Mouse (Mus musculus) frontal cortex, postnatal 14 days (tissue): ENCODE measurements around the gene Cga.
"Not testable (repeated sequence)": the region's sequence is repeated elsewhere in the genome, so short reads cannot be mapped to it uniquely, and the experiment has no call there.

Experiments
- DNase-seq, 2 experiments: peaks; one replicate each; pipeline ENCODE4 v3.0.0; 2022; ENCODE audit warnings: low spot score in 2 of 2

The Cga gene

DNA sequence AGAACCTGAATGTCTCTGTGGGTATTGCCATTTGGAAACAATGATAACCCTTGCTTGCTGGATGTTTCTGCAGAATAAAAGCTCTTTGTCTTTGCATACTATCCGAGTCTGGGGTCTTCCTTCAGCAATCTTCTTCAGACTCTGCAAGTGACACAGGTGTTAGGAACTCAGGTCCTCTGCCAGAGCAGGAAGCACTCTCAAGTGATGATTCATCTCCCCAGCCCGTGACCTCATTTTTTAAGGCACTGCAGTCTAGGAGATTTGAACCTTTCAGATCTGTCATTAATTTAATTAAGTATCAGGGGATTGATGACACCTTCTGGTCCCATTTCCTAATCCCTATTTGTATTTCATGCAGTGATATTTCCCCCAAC is 3.8 kb upstream of the Cga start:
- DNase-seq: no peak

DNA sequence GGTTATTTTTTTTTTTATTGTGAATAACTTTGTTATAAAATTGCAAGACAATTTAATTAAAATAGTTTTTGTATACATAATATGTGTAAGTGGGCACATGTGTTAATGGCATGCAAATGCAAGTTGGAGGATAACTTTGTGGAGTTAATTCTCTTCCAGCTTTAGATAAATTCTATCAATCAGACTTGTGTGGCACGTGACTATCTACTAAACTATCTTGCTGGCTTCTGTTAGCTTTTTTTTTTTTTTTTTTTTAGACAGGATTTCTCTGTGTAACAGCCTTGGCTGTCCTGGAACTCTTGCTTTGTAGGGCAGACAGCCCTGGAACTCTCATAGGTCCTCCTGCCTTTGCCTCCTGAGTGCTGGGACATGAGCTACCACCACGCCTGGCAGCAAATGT is 4.9 kb downstream of the Cga start:
- DNase-seq: no peak

DNA sequence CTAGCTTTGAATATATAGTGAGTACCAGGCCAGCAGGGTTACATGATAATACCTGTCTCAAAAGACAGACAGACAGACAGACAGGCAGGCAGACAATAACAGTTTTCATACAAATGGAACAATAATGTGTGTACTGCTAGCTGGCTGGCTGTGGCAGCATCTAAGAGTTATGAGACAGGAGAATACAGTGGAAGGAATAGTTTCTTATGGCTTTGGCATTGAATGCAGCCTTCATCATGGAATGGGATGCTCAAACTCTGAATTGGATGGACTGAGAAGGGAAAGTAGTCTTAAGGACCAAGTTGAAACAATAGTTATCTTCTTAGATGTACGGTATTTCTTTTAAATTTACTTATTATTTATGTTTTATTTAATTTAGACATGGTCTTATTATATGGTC is 5.7 kb downstream of the Cga start:
- DNase-seq: no peak

DNA sequence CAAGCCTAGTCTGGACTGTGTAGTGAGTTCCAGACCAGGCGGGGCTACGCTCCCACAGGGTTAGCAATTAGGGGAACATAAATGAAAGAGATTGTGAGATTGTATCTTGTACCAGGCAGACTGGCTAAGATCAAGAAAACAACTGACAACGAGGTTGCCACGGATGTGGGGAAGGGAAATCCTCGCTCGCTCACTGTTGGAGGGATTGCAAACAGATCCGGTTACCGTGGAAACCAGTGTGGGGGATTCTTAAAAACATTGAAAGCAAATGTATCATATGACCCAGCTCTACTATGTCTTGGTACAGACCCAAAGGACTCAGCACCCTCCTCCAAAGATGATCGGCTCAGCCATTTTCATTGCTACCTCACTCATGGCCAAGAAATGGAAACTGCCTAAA is 6.6 kb downstream of the Cga start:
- peak in 1 of 2 experiments; percentile 16 for DNase-seq

DNA sequence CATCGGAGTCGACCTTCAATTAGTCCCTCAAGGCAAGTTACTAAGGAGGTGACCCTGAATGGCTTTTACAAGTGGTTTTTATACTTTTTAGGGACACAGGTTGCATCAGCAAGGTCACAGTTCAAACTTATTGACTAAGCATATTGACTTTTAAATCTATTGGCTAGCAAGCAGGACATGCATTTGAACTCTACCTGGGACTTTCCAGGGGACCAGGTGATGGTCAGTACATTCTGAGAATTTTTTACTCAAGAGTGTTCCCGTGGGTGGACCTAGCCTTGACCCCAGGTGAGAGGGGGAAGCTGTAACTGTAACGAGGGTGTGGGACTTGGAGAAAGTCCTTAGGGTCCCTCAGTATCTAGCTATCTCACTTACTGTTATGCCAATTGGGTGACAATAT is 7.6 kb downstream of the Cga start:
- no peak for DNase-seq

DNA sequence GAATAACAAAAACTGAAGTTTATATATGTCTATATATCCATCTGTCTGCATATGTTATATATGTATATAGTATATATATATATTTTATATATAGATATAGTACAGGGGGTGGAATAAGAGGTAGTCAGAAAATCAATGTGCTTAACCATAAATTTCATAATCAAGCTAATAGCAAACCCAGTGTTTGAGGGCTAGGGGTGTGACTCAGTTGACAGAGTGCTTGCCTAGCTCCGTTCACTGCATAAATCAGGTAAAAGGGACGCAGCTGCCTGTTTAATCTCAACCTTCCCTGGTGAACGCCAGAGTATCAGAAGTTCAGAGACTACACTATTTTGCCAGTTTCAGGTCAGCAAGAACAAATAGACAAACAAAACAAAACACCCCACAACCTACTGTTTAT is 8.0 kb downstream of the Cga start:
- not testable (repeated sequence) for DNase-seq

DNA sequence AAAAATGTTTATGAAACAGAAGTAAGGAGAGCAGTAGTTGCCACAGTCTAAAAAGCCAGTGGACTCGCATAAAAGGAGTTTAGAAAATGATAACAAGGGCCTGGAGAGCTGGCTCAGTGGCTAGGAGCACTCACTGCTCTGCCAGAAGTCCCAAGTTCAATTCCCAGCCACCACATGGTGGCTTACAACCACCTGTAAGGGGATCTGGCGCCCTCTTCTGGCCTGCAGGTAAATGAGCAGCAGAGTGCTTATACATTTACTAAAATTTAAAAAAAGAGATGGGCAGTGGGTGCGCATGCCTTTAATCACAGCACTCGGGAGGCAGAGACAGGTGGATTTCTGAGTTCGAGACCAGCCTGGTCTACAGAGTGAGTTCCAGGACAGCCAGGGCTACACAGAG is 11.8 kb downstream of the Cga start:
- no peak for DNase-seq

DNA sequence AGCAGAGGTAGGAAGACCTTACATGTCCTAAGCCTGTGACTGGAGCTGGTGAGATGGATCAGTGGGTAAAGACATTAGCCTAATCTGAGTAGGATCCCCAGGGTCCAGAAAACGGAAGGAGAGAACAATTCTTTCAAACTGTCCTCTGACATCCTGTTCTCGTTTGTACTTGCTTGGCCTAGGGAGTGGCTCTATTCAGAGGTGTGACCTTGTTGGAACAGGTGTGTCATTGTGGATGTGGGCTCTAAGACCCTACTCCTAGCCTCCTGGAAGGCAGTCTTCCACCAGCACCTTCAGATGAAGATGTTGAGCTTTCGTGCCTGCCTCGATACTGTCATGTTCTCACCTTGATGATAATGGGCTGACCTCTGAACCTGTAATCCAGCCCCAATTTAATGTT is 12.6 kb downstream of the Cga start:
- DNase-seq: no peak

DNA sequence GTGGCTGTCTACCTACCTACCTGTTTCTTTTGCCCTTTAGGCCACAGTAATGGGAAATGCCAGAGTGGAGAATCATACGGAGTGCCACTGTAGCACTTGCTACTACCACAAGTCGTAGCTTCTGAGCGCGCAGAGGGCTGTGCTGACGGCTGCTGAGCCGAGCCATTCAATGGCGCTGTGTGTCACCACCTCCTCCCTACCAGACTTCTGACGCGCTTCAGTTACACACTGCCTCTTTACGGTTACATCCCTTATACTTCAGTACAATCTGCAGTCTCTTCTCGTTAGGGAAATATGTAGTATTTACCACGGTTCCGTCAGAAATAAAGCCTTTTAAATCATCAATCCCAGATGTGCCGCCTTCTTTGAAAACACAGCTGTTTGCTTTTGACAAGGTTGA is 13.4 kb downstream of the Cga start:
- DNase-seq: no peak

DNA sequence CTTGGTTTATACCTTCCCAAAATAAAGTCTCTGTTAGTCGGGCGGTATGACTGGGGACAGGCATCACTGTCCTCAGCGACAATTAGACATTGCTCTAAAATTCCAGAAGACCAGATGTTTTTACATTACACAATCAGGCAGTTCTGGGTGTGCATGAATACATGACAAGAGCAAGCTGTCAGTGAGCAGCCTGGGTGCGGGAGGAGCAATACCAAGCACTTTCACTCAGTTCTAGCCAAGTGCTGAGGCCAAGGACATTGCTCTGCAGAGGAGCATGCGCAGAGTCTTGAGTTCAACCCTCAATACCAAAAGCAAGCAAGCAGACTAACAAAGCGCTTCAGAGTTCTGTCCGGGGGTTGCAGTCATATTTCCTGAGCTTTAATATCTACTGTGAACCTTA is 14.5 kb downstream of the Cga start:
- no peak for DNase-seq

DNA sequence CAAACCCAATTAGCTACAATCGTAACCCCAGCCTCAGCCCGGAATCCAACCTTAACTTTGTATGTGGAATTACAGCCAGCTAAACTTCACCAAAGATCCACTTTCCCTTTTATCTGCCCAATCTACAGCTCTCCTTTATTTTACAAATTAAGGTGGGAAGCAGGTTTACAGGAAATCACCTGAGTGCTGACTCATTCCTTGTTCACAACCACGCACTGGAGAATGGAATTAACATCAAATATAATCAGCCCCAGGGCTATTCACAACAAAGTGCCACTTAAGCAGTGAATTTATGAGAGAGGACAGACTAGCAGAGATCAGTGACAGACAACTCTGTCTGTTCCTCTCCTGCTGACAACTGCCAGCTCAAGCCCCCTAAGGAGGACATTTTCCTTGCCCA is 17.8 kb downstream of the Cga start:
- no peak for DNase-seq

DNA sequence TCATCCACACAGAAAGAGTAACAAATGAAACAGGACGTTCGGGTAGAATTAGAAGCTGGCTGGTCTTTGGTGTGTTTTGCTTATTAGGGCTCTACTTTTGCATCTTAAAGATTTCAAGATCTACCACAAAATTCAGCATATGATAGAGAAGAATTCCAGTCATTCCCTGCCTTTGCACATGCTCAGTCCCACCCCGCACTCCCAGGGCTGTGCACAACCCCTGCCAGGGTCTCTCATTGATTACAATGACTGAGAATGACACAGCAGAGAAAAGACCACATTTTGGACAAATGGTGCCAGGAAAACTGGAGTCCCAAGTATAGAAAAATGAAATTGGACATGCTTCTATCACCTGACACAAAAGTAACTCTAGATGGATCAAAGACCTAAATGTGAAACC is 18.6 kb downstream of the Cga start:
- DNase-seq: no peak

DNA sequence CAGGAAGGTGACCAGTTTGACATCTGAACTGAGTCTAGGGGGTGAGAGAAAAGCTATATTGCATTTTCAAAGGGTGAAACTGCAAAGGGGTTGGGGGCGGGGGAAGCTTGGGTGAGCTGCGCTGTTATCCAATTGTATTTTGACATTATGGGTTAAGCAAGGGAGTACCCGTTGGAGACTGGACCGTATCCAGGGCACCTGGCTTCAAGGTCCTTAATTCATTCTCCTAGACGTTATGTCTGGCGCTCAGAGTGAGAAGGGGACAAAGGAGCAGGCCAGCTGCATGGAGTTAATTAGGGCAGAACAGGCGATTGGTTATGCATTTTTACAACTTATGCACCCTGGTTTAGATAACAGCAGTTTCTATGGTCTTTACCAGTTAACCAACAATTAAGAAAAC is 23.8 kb downstream of the Cga start:
- DNase-seq: no peak

DNA sequence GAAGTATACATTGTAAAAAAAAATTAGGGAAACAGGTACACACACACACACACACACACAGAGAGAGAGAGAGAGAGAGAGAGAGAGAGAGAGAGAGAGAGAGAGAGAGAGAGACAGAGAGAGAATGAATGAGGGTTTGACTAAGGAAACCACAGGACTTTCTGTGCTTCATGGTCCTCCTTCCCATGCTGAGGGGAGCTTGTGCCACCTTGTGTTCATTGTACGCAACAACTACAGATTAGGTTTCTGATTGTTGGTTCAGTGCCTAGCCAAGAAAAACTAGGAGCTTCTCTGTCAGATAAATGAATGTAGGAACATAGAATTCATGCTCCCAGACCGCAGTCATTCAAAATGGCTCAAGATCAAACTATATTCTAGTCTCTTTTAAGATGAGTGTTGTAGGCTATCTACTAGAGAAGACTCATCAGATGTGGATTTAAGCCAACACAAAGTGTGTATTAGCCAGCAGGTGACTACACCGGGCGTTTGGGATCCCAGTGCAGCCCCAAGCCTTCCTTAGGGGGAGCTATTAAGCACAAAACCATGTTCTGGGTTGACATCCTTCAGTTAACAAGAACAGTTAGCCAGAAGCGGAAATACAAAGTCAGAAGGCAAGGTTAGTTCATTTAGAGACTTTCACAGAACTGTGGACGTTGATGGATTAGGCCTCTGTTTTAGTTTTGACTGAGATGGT is 28.7 kb downstream of the Cga start:
- peak; percentile 13 to 35 for DNase-seq

DNA sequence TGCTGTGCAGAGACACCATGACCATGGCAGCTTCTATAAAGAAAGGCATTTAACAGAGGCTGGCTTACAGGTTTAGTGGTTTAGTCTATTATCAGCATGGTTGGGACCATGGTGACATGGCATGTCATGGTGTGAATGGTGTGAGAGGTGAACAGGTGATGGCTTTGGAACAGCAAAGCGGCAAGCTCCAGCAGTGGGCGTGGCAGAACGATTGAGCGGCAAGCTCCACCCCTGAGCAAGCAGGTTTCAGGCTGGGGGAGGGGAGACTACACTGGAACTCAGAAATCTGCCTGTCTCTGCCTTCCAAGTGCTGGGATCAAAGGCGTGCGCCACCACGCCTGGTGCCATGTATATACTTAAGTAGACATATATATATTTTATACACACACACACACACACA is 34.8 kb downstream of the Cga start:
- not testable (repeated sequence) for DNase-seq

DNA sequence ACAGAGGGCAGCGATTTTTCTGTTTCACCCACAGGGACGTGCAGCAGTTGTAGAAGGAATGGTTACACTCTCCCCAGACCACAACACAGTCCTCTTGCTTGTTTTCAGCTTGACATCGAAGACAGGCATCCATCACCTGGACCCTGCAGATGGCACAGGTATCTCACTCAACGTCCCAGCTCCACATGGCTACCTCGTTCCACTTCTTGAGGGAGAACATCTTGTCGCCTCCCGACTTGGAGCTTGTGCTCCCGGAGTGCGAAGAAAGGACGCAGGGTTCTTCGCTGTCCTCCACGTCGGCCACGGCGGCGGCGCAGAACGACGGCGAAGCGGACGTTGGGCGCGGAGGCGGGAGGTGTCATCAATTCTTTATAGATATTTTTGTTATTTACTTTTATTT is 47.5 kb downstream of the Cga start:
- DNase-seq: no peak

DNA sequence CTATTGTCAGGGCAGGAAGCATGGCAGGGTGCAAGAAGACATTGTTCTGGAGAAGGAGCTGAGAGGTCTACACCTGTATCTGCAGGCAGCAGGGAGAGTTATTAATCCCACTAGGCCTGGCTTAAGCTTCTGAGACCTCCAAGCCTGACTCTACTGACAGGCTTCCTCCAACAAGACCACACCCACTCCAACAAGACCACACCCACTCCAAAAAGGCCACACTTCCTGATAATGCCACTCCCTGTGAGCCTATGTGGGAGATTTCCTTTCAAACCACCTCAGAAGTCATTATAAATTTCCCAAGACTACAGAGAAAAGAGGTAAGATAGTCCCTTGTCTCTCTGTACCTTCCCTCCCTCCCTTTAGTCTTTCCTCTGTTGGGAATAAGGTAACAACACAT is 53.6 kb downstream of the Cga start:
- no peak for DNase-seq

DNA sequence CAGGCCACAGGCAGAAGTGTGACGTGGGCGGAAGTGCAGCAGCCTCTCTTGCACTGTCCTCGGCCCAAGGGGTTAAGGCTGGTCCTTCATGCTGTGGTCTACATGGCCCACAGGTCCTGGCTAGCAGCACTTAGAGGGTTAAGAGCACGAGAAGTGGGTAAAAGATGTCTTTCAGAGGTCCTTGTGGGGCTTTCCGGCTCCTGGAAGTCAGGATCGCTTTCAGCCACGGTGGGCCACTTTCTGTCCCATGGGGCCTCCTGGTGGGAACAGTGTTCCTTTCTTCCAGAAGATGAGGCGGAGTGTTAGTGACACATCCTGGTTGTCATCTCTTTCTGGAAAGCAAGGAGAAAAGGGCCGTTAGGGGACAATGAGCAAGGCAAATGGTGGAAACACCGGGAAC is 60.1 kb downstream of the Cga start:
- no peak for DNase-seq
